Mouse (Mus musculus) duodenum, adult 2 months (tissue): ENCODE measurements around the gene Ate1. TPM values are rescaled to one million over a fixed set of nuclear protein-coding genes. Genes with fewer than 3 reads are reported as not detected.

Experiments
- polyA plus RNA-seq: library from polyadenylated mRNA; depleted of rRNA; stranded (reverse); fragments of >200 nt; gene quantifications from 2 replicates; pipeline ENCODE4 v1.2.3, GENCODE M21; 2012; ENCODE audit warnings: low replicate concordance; rRNA removed

The Ate1 gene
- 1.2 and 3.2 TPM in 2 replicates for polyA plus RNA-seq

GRCm38 (mm10) chr7:130520049-130520425 is at the start of gene Ate1:
Ate1 (minus strand) TSS chr7:130520369.

Other genes starting within 250 kb of the Ate1 start
- 34.1 and 84.1 TPM in 2 replicates for gene Nsmce4a, start 52.7 kb upstream of the Ate1 start, polyA plus RNA-seq
- gene Tacc2, start 57.1 kb upstream of the Ate1 start, polyA plus RNA-seq: 34.1 and 51.4 TPM in 2 replicates